Mouse (Mus musculus): ENCODE results near the gene Slc25a39.

DNA sequence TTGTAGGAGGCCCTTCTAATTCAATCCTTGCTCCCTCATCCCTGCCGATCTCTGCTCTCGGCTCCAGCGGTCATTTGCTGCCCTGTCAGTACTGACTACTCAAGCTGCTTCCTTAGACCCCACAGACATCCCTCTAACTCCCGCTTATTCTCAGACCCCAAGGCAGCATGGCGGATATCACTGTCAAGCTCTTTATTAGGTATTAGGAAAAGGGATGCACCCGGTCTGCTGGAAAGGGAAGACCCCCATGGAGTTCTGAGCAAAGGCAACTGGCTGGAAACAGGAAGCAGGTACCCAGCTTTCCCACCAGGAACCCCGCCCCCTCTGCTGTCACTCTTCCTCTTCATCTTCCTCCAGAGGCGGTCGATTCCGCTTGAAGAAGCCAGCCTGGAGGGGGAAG is 45.4 kb upstream of the Slc25a39 start:
- no peak for TF ChIP-seq CTCF (IDR thresholded peaks at IDR 0.05; ENCODE audit: insufficient read depth, low read length)
- TF ChIP-seq POLR2A (IDR thresholded peaks at IDR 0.05; ENCODE audit: borderline replicate concordance, extremely low read depth, low read depth, low read length) = no peak
